In the genomic region with DNA sequence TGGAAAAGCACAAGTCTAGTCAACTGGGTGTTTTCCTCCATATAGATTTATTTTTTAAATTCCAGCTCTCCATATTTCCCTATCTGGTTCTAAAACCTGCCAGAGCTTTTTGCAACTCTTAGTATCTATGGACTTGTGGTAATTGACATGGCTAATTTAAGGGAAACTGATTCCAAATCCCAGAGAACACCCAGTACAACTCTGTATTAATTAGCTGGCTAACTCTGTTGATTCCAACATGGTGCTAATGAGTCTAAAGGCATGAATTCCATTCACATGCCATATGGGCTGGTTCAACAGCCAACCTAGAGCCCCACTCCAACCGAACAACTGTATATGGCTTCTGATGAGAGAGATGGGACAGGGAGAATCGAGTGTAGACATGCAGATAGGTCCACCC, we compare ENCODE assay signal across 25 mouse cellular contexts.
DNase-seq lines count a peak whose midpoint lies in the region; ATAC-seq and TF ChIP-seq lines count a peak whose summit lies in the region.
"Had no signal": no experiment of that assay in that cellular context is flagged by ENCODE, and none has a peak within 500 bp of the region (broad histone marks: within the 10 kb centered on the region; RNA-seq: fewer than 3 reads in every experiment).

No protein-coding gene starts in this region.

- no peak overlapping the region for H3K4me2 ChIP-seq in forebrain, embryonic 13.5 days
- no peak overlapping the region for H3K4me2 ChIP-seq in forebrain, embryonic 11.5 days (ENCODE audit: low read depth, low read length, severe bottlenecking)
- H3K4me2 ChIP-seq in forebrain, embryonic 16.5 days (ENCODE audit: low read length) = no peak overlapping the region
- no peak overlapping the region for H3K4me2 ChIP-seq in forebrain, postnatal 0 days (ENCODE audit: low read depth)
- H3K4me2 ChIP-seq: embryonic facial prominence, embryonic 13.5 days; embryonic facial prominence, embryonic 15.5 days; forebrain, embryonic 12.5 days had no signal

- H3K9me3 ChIP-seq in forebrain, embryonic 13.5 days (replicated peaks) = no peaks in the 10 kb centered on the region
- H3K9me3 ChIP-seq in forebrain, embryonic 11.5 days (ENCODE audit: control insufficient read depth, low read length) = no peaks in the 10 kb centered on the region
- H3K9me3 ChIP-seq in forebrain, embryonic 16.5 days (ENCODE audit: control insufficient read depth, low read length) = no peaks in the 10 kb centered on the region
- H3K9me3 ChIP-seq in forebrain, postnatal 0 days (ENCODE audit: low read length) = no peaks in the 10 kb centered on the region
- H3K9me3 ChIP-seq: embryonic facial prominence, embryonic 13.5 days; embryonic facial prominence, embryonic 15.5 days; forebrain, embryonic 12.5 days; G1E had no signal

- 55% methylated on average over 2 of the region's 2 CpGs for WGBS in forebrain, embryonic 13.5 days
- WGBS in forebrain, embryonic 11.5 days = 75% methylated on average over 2 of the region's 2 CpGs
- WGBS in forebrain, embryonic 16.5 days = 54% methylated on average over 2 of the region's 2 CpGs
- 59% methylated on average over 2 of the region's 2 CpGs for WGBS in forebrain, postnatal 0 days

- H3K36me3 ChIP-seq in forebrain, embryonic 13.5 days (ENCODE audit: poor library complexity, severe bottlenecking) = no peaks in the 10 kb centered on the region
- H3K36me3 ChIP-seq in forebrain, embryonic 11.5 days (ENCODE audit: control insufficient read depth, insufficient read depth, low read length) = no peaks in the 10 kb centered on the region
- no peaks in the 10 kb centered on the region for H3K36me3 ChIP-seq in forebrain, embryonic 16.5 days (ENCODE audit: control insufficient read depth, insufficient read depth)
- H3K36me3 ChIP-seq in forebrain, postnatal 0 days (ENCODE audit: insufficient read depth) = no peaks in the 10 kb centered on the region
- H3K36me3 ChIP-seq: embryonic facial prominence, embryonic 13.5 days; embryonic facial prominence, embryonic 15.5 days; forebrain, embryonic 12.5 days; G1E had no signal

- no peak for TF ChIP-seq POLR2A in brain, embryonic 14.5 days (IDR thresholded peaks at IDR 0.05; ENCODE audit: borderline replicate concordance, extremely low read depth, insufficient read depth, insufficient read length, poor library complexity, severe bottlenecking)

- no peaks in the 10 kb centered on the region for H3K27me3 ChIP-seq in forebrain, embryonic 13.5 days
- no peaks in the 10 kb centered on the region for H3K27me3 ChIP-seq in forebrain, embryonic 11.5 days (ENCODE audit: control insufficient read depth, insufficient read depth, low read length)
- peaks cover 4% of the 10 kb centered on the region for H3K27me3 ChIP-seq in forebrain, embryonic 16.5 days (replicated peaks; ENCODE audit: control insufficient read depth, insufficient read depth, low read length)
- peaks cover 3% of the 10 kb centered on the region; the same call in 1 of the 2 replicates for H3K27me3 ChIP-seq in forebrain, postnatal 0 days (ENCODE audit: insufficient read depth, low read length)
- H3K27me3 ChIP-seq: CH12.LX; embryonic facial prominence, embryonic 13.5 days; embryonic facial prominence, embryonic 15.5 days; Patski had no signal

- DNase-seq in forebrain, embryonic 11.5 days (ENCODE audit: low spot score) = no peak
- DNase-seq in forebrain, postnatal 0 days = no peak
- DNase-seq in brain, embryonic 14.5 days (ENCODE audit: low read depth) = peak; percentile 79
- DNase-seq: adrenal gland, adult 8-10 months; adrenal gland, postnatal 14 days; adrenal gland, postnatal 36 days; B cell, adult 2 months; cerebellum, adult 11 months; cerebellum, adult 18-20 months; cerebellum, adult 8-10 months; cerebellum, adult 9-11 months; cerebellum, postnatal 14 days; cerebellum, postnatal 36 days; embryo, embryonic 11 days had no signal

- no peak overlapping the region for H3K4me3 ChIP-seq in forebrain, embryonic 13.5 days
- H3K4me3 ChIP-seq in forebrain, embryonic 11.5 days (ENCODE audit: low read depth, low read length) = no peak overlapping the region
- H3K4me3 ChIP-seq in forebrain, embryonic 16.5 days (replicated peaks; ENCODE audit: low read length) = no peak overlapping the region
- H3K4me3 ChIP-seq in forebrain, postnatal 0 days (ENCODE audit: low read depth, low read length) = no peak overlapping the region
- H3K4me3 ChIP-seq: embryonic facial prominence, embryonic 13.5 days; embryonic facial prominence, embryonic 15.5 days; erythroblast, embryonic 14.5 days; forebrain, embryonic 12.5 days had no signal

- H3K27ac ChIP-seq in forebrain, embryonic 13.5 days = no peak overlapping the region
- H3K27ac ChIP-seq in forebrain, embryonic 11.5 days (ENCODE audit: low read depth, low read length) = no peak overlapping the region
- no peak overlapping the region for H3K27ac ChIP-seq in forebrain, embryonic 16.5 days (ENCODE audit: low read length)
- no peak overlapping the region for H3K27ac ChIP-seq in forebrain, postnatal 0 days (ENCODE audit: low read depth, low read length)
- H3K27ac ChIP-seq: embryonic facial prominence, embryonic 13.5 days; embryonic facial prominence, embryonic 15.5 days; forebrain, embryonic 12.5 days had no signal

- H3K9ac ChIP-seq in forebrain, embryonic 13.5 days = no peak overlapping the region
- no peak overlapping the region for H3K9ac ChIP-seq in forebrain, embryonic 11.5 days (ENCODE audit: low read length)
- H3K9ac ChIP-seq in forebrain, embryonic 16.5 days (replicated peaks; ENCODE audit: low read depth, low read length) = no peak overlapping the region
- no peak overlapping the region for H3K9ac ChIP-seq in forebrain, postnatal 0 days
- H3K9ac ChIP-seq: embryonic facial prominence, embryonic 13.5 days; embryonic facial prominence, embryonic 15.5 days; forebrain, embryonic 12.5 days had no signal

- no peak for TF ChIP-seq CTCF in forebrain, postnatal 0 days (IDR thresholded peaks at IDR 0.05; ENCODE audit: low read depth)
- TF ChIP-seq CTCF in brain, embryonic 14.5 days (IDR thresholded peaks at IDR 0.05; ENCODE audit: borderline replicate concordance, extremely low read depth, insufficient read depth, insufficient read length) = no peak

- peaks cover 14% of the 10 kb centered on the region; the same call in 1 of the 2 replicates for H3K4me1 ChIP-seq in forebrain, embryonic 13.5 days
- peaks cover 3% of the 10 kb centered on the region; the same call in 1 of the 2 replicates for H3K4me1 ChIP-seq in forebrain, embryonic 11.5 days (replicated peaks; ENCODE audit: control insufficient read depth, insufficient read depth, low read length)
- H3K4me1 ChIP-seq in forebrain, embryonic 16.5 days (replicated peaks; ENCODE audit: control insufficient read depth, insufficient read depth, low read length) = no peaks in the 10 kb centered on the region
- H3K4me1 ChIP-seq in forebrain, postnatal 0 days (ENCODE audit: insufficient read depth) = no peaks in the 10 kb centered on the region

- ATAC-seq in forebrain, embryonic 13.5 days = 0 out of 2 replicates have a peak, but pooled peaks have one; percentile 48
- no peak for ATAC-seq in forebrain, embryonic 11.5 days (replicated peaks; ENCODE audit: low FRiP score)
- ATAC-seq in forebrain, embryonic 16.5 days = peak; percentile 36; the same call in 1 of the 2 replicates
- no peak for ATAC-seq in forebrain, postnatal 0 days
- ATAC-seq: activated CD4-positive, CD25-positive, alpha-beta regulatory T cell, adult 4 months; CD4-positive, CD25-positive, alpha-beta regulatory T cell, adult 4 months; Patski had no signal

Comparison
In these comparisons a context has a peak if more than half of its experiments do, and no peak if none do; other contexts are left out.
1. ATAC-seq: peak in forebrain, embryonic 13.5 days (single experiment) and forebrain, embryonic 16.5 days (single experiment); none in forebrain, embryonic 11.5 days (single experiment) and forebrain, postnatal 0 days (single experiment).